29 mouse cellular contexts compared by ENCODE assay signal in genomic region chr14:73460514-73461134, GRCm38 (mm10). TPM values are rescaled to one million over a fixed set of nuclear protein-coding genes. Genes with fewer than 3 reads are reported as not detected.
DNase-seq lines count a peak whose midpoint lies in the region; ATAC-seq and TF ChIP-seq lines count a peak whose summit lies in the region.
"Had no signal": no experiment of that assay in that cellular context is flagged by ENCODE, and none has a peak within 500 bp of the region (broad histone marks: within the 10 kb centered on the region; RNA-seq: fewer than 3 reads in every experiment).

No protein-coding gene starts in this region.

- no peak for TF ChIP-seq POLR2A in limb, embryonic 14.5 days (IDR thresholded peaks at IDR 0.05; ENCODE audit: borderline replicate concordance, extremely low read depth, insufficient read depth, insufficient read length)

- no peaks in the 10 kb centered on the region for H3K36me3 ChIP-seq in hindbrain, postnatal 0 days (ENCODE audit: insufficient read depth, low read length)
- no peaks in the 10 kb centered on the region for H3K36me3 ChIP-seq in hindbrain, embryonic 10.5 days
- H3K36me3 ChIP-seq in limb, embryonic 14.5 days (ENCODE audit: control insufficient read depth, insufficient read depth, low read length) = no peaks in the 10 kb centered on the region
- H3K36me3 ChIP-seq in kidney, embryonic 16.5 days (ENCODE audit: insufficient read depth, low read length) = no peaks in the 10 kb centered on the region
- H3K36me3 ChIP-seq: embryonic facial prominence, embryonic 12.5 days; heart, embryonic 15.5 days; intestine, embryonic 15.5 days; midbrain, embryonic 13.5 days; neural tube, embryonic 13.5 days had no signal

- no peak overlapping the region for H3K4me3 ChIP-seq in hindbrain, postnatal 0 days (ENCODE audit: low read length)
- H3K4me3 ChIP-seq in hindbrain, embryonic 10.5 days = no peak overlapping the region
- H3K4me3 ChIP-seq in limb, embryonic 14.5 days (replicated peaks; ENCODE audit: low read length) = no peak overlapping the region
- H3K4me3 ChIP-seq in kidney, embryonic 16.5 days (ENCODE audit: low read length) = no peak overlapping the region
- H3K4me3 ChIP-seq: embryonic facial prominence, embryonic 12.5 days; heart, embryonic 15.5 days; intestine, embryonic 15.5 days; layer of hippocampus, adult 2 months; midbrain, embryonic 13.5 days; neural tube, embryonic 13.5 days had no signal

- no peak for TF ChIP-seq CTCF in hindbrain, postnatal 0 days (IDR thresholded peaks at IDR 0.05; ENCODE audit: low read depth)

- peak; percentile 22 for DNase-seq in cerebellum, adult 8-10 months
- DNase-seq in hindbrain, postnatal 0 days (ENCODE audit: low spot score) = peak; percentile 35
- no peak for DNase-seq in hindbrain, embryonic 10.5 days (ENCODE audit: low spot score)
- peak; percentile 88 for DNase-seq in NIH3T3 (ENCODE audit: low read depth)
- DNase-seq in limb, embryonic 14.5 days (ENCODE audit: low spot score) = peak; percentile 77
- DNase-seq in T-cell, adult 2 months (ENCODE audit: low spot score) = no peak
- DNase-seq: adrenal gland, postnatal 10 days; cerebellum, adult 9-11 months; gastrocnemius, postnatal 10 days; heart, adult 18-20 months; heart, postnatal 36 days; kidney, adult 8-10 months; kidney, postnatal 14 days; retina, postnatal 1 day; right cerebral cortex, postnatal 25 days; spleen, adult 18-20 months; thymus, postnatal 36 days had no signal

- no peak overlapping the region for H3K9ac ChIP-seq in hindbrain, postnatal 0 days (replicated peaks; ENCODE audit: low read length)
- no peak overlapping the region for H3K9ac ChIP-seq in limb, embryonic 14.5 days (ENCODE audit: low read depth, low read length, severe bottlenecking)
- no peak overlapping the region for H3K9ac ChIP-seq in kidney, embryonic 16.5 days (replicated peaks; ENCODE audit: low read length)
- H3K9ac ChIP-seq: embryonic facial prominence, embryonic 12.5 days; heart, embryonic 15.5 days; hindbrain, embryonic 14.5 days; intestine, embryonic 15.5 days; midbrain, embryonic 13.5 days; neural tube, embryonic 13.5 days had no signal

- H3K4me1 ChIP-seq in hindbrain, postnatal 0 days (ENCODE audit: insufficient read depth, low read length) = no peaks in the 10 kb centered on the region
- H3K4me1 ChIP-seq in hindbrain, embryonic 10.5 days (replicated peaks) = no peaks in the 10 kb centered on the region
- H3K4me1 ChIP-seq in limb, embryonic 14.5 days (ENCODE audit: control insufficient read depth, insufficient read depth, low read length) = peaks cover 5% of the 10 kb centered on the region; the same call in 1 of the 2 replicates
- no peaks in the 10 kb centered on the region for H3K4me1 ChIP-seq in kidney, embryonic 16.5 days (ENCODE audit: insufficient read depth, low read length)
- H3K4me1 ChIP-seq: embryonic facial prominence, embryonic 12.5 days; intestine, embryonic 15.5 days; midbrain, embryonic 13.5 days; neural tube, embryonic 13.5 days had no signal

- no peak overlapping the region for H3K27ac ChIP-seq in hindbrain, postnatal 0 days
- no peak overlapping the region for H3K27ac ChIP-seq in hindbrain, embryonic 10.5 days
- H3K27ac ChIP-seq in limb, embryonic 14.5 days (replicated peaks; ENCODE audit: low read depth, low read length) = peak overlapping the region; percentile 14
- H3K27ac ChIP-seq in kidney, embryonic 16.5 days (ENCODE audit: low read length) = no peak overlapping the region
- H3K27ac ChIP-seq: embryonic facial prominence, embryonic 12.5 days; heart, embryonic 15.5 days; hindbrain, embryonic 14.5 days; intestine, embryonic 15.5 days; layer of hippocampus, adult 2 months; midbrain, embryonic 13.5 days; neural tube, embryonic 13.5 days had no signal

- no peaks in the 10 kb centered on the region for H3K27me3 ChIP-seq in hindbrain, postnatal 0 days (ENCODE audit: insufficient read depth, low read length)
- H3K27me3 ChIP-seq in hindbrain, embryonic 10.5 days (ENCODE audit: insufficient read depth, poor library complexity, severe bottlenecking) = no peaks in the 10 kb centered on the region
- no peaks in the 10 kb centered on the region for H3K27me3 ChIP-seq in limb, embryonic 14.5 days (ENCODE audit: control insufficient read depth, insufficient read depth, low read length)
- no peaks in the 10 kb centered on the region for H3K27me3 ChIP-seq in kidney, embryonic 16.5 days (ENCODE audit: insufficient read depth, low read length)
- H3K27me3 ChIP-seq: embryonic facial prominence, embryonic 12.5 days; heart, embryonic 15.5 days; intestine, embryonic 15.5 days; midbrain, embryonic 13.5 days had no signal

- no peak overlapping the region for H3K4me2 ChIP-seq in hindbrain, postnatal 0 days (ENCODE audit: low read depth, low read length)
- peak overlapping the region; percentile 33 for H3K4me2 ChIP-seq in limb, embryonic 14.5 days (replicated peaks; ENCODE audit: low read depth, low read length, severe bottlenecking)
- no peak overlapping the region for H3K4me2 ChIP-seq in kidney, embryonic 16.5 days (replicated peaks; ENCODE audit: low read depth, low read length)
- H3K4me2 ChIP-seq: embryonic facial prominence, embryonic 12.5 days; heart, embryonic 15.5 days; hindbrain, embryonic 14.5 days; intestine, embryonic 15.5 days; midbrain, embryonic 13.5 days; neural tube, embryonic 13.5 days had no signal

- no peaks in the 10 kb centered on the region for H3K9me3 ChIP-seq in hindbrain, postnatal 0 days (ENCODE audit: low read length)
- H3K9me3 ChIP-seq in hindbrain, embryonic 10.5 days = no peaks in the 10 kb centered on the region
- H3K9me3 ChIP-seq in limb, embryonic 14.5 days (ENCODE audit: control insufficient read depth, low read length) = no peaks in the 10 kb centered on the region
- no peaks in the 10 kb centered on the region for H3K9me3 ChIP-seq in kidney, embryonic 16.5 days (ENCODE audit: low read length)
- H3K9me3 ChIP-seq: embryonic facial prominence, embryonic 12.5 days; heart, embryonic 15.5 days; intestine, embryonic 15.5 days; midbrain, embryonic 13.5 days; neural tube, embryonic 13.5 days had no signal

- no peak for ATAC-seq in cerebellum, adult (ENCODE audit: insufficient number of reproducible peaks, low FRiP score, low TSS enrichment)
- no peak for ATAC-seq in hindbrain, postnatal 0 days
- peak; percentile 78 for ATAC-seq in limb, embryonic 14.5 days (ENCODE audit: low FRiP score, low read depth)
- no peak for ATAC-seq in kidney, embryonic 16.5 days (ENCODE audit: low FRiP score, low TSS enrichment)
- ATAC-seq: activated CD4-positive, CD25-positive, alpha-beta regulatory T cell, adult 4 months; forebrain, embryonic 14.5 days; intestine, embryonic 15.5 days; lung, postnatal 0 days; midbrain, embryonic 13.5 days had no signal

- WGBS in hindbrain, postnatal 0 days = 59% methylated on average over 12 of the region's 12 CpGs
- 84% methylated on average over 12 of the region's 12 CpGs for WGBS in hindbrain, embryonic 10.5 days
- WGBS in limb, embryonic 14.5 days = 36% methylated on average over 12 of the region's 12 CpGs
- 68% methylated on average over 12 of the region's 12 CpGs for WGBS in kidney, embryonic 16.5 days

RNA-seq across cellular contexts. Expression of gene Med4, which starts 49.2 kb away (rescaled TPM):
- total RNA-seq in hindbrain, postnatal 0 days (2014; rRNA removed) = 19.4 and 20.8 TPM in 2 replicates
- 77.1 and 79.1 TPM in 2 replicates for polyA plus RNA-seq in hindbrain, postnatal 0 days (2015; fragmentation: Nextera tagmentation; extraction: Ambion mirVana)
- 89.3 and 104 TPM in 2 replicates for polyA plus RNA-seq in hindbrain, embryonic 10.5 days (2016; fragmentation: Nextera tagmentation; extraction: Ambion mirVana)
- polyA plus RNA-seq in limb, embryonic 14.5 days (2012; rRNA removed) = 41.1 and 59.0 TPM in 2 replicates
- polyA plus RNA-seq in limb, embryonic 14.5 days (2014; fragmentation: Nextera tagmentation; extraction: Ambion mirVana) = 78.8 and 83.4 TPM in 2 replicates
- polyA plus RNA-seq in kidney, embryonic 16.5 days (2015; fragmentation: Nextera tagmentation; extraction: Ambion mirVana) = 93.2 and 94.5 TPM in 2 replicates

Comparison
In these comparisons a context has a peak if more than half of its experiments do, and no peak if none do; other contexts are left out.
1. DNase-seq: peak in cerebellum, adult 8-10 months (single experiment), hindbrain, postnatal 0 days (single experiment), NIH3T3 (single experiment) and limb, embryonic 14.5 days (single experiment); none in hindbrain, embryonic 10.5 days (single experiment) and T-cell, adult 2 months (single experiment).